Mouse (Mus musculus) spleen, adult 10 weeks (tissue): ENCODE data around the gene Mospd3. TPM values are rescaled to one million over a fixed set of nuclear protein-coding genes. Genes with fewer than 3 reads are reported as not detected.

Experiments
- polyA plus RNA-seq: library from polyadenylated mRNA; stranded (reverse); fragments of 350-450 nt; fragmentation: Illumina TruSeq; extraction: RNeasy Lipid Tissue Mini Kit (QIAGEN cat#74804); gene quantifications from one replicate; pipeline ENCODE4 v1.2.3, GENCODE M21; 2015; ENCODE audit warnings: low replicate concordance; ENCODE audit not compliant: insufficient read depth

Gene Mospd3
- polyA plus RNA-seq: 12.5 TPM

GRCm38 (mm10) chr5:137600619-137601364 lies at the start of gene Mospd3:
Mospd3 (minus strand) TSS chr5:137601058.

GRCm38 (mm10) chr5:137645652-137646091 lies 44.8 kb upstream of the Mospd3 start, which contains the start of gene Irs3:
Irs3 (minus strand) TSS chr5:137645714.

GRCm38 (mm10) chr5:137641054-137641453 lies 40.2 kb upstream of the Mospd3 start, which contains the start of gene Sap25:
Sap25 (plus strand) TSS chr5:137641334.

GRCm38 (mm10) chr5:137628498-137629305 lies 27.8 kb upstream of the Mospd3 start, which contains the start of the genes Fbxo24, Lrch4 and Gm20605:
Fbxo24 (minus strand) TSS chr5:137629002.
Lrch4 (plus strand) TSS chr5:137629121.
Gm20605 (plus strand) TSS chr5:137629175.

GRCm38 (mm10) chr5:137613550-137613949 lies 12.7 kb upstream of the Mospd3 start, which contains the start of gene Pcolce:
Pcolce (minus strand) TSS chr5:137613784.

GRCm38 (mm10) chr5:137569665-137570064 lies 31.2 kb downstream of the Mospd3 start, which contains the start of gene Tfr2:
Tfr2 (plus strand) TSS chr5:137569840.

GRCm38 (mm10) chr5:137553411-137553837 lies 47.4 kb downstream of the Mospd3 start, which contains the start of gene Actl6b:
Actl6b (plus strand) TSS chr5:137553517.

Other genes starting within 250 kb of the Mospd3 start
- gene Zan, start 124.0 kb downstream of the Mospd3 start, polyA plus RNA-seq: not detected
- gene Pop7, start 98.5 kb downstream of the Mospd3 start, polyA plus RNA-seq: 5.8 TPM
- 17.4 TPM for gene Gigyf1, start 82.5 kb downstream of the Mospd3 start, polyA plus RNA-seq
- gene Epo, start 67.8 kb downstream of the Mospd3 start, polyA plus RNA-seq: not detected
- gene Gnb2, start 67.5 kb downstream of the Mospd3 start, polyA plus RNA-seq: 75.7 TPM
- gene Actl6b, start 47.5 kb downstream of the Mospd3 start, polyA plus RNA-seq: not detected
- 0.90 TPM for gene Tfr2, start 31.2 kb downstream of the Mospd3 start, polyA plus RNA-seq
- gene Pcolce, start 12.7 kb upstream of the Mospd3 start, polyA plus RNA-seq: 39.5 TPM
- not detected for gene Fbxo24, start 27.9 kb upstream of the Mospd3 start, polyA plus RNA-seq
- gene Lrch4, start 28.1 kb upstream of the Mospd3 start, polyA plus RNA-seq: 29.7 TPM
- 19.4 TPM for gene Gm20605, start 28.1 kb upstream of the Mospd3 start, polyA plus RNA-seq
- 45.6 TPM for gene Sap25, start 40.3 kb upstream of the Mospd3 start, polyA plus RNA-seq
- 0.64 TPM for gene Irs3, start 44.7 kb upstream of the Mospd3 start, polyA plus RNA-seq
- gene Agfg2, start 83.7 kb upstream of the Mospd3 start, polyA plus RNA-seq: 8.7 TPM
- gene Nyap1, start 140.5 kb upstream of the Mospd3 start, polyA plus RNA-seq: 0.19 TPM
- 31.3 TPM for gene Tsc22d4, start 144.7 kb upstream of the Mospd3 start, polyA plus RNA-seq
- gene Ppp1r35, start 177.8 kb upstream of the Mospd3 start, polyA plus RNA-seq: 5.9 TPM
- 37.2 TPM for gene Mepce, start 186.6 kb upstream of the Mospd3 start, polyA plus RNA-seq
- gene Zcwpw1, start 186.7 kb upstream of the Mospd3 start, polyA plus RNA-seq: 34.2 TPM
- 50.0 TPM for gene Pilra, start 235.2 kb upstream of the Mospd3 start, polyA plus RNA-seq